Mouse (Mus musculus) cortical plate, adult 2 months (tissue): Measurements from ENCODE around the gene 2310030G06Rik. TPM values are rescaled to one million over a fixed set of nuclear protein-coding genes. Genes with fewer than 3 reads are reported as not detected.

Experiments
- H3K27ac ChIP-seq: fragments of 200-500 bp; 2 replicates; pipeline ENCODE4 v1.5.1; 2012; ENCODE audit warnings: low read length, control low read depth, inconsistent platforms; ENCODE audit not compliant: insufficient read depth
- H3K4me1 ChIP-seq: fragments of 200-500 bp; 2 replicates; pipeline ENCODE4 v1.6.1; 2011; ENCODE audit warnings: low read length; ENCODE audit not compliant: control insufficient read depth, insufficient read depth
- H3K4me3 ChIP-seq: fragments of 200-500 bp; 2 replicates; pipeline ENCODE4 v1.5.1; 2011; ENCODE audit warnings: mild to moderate bottlenecking, low read length, control low read depth; ENCODE audit not compliant: insufficient read depth
- CTCF ChIP-seq: fragments of 200-500 bp; IDR thresholded peaks from 2 replicates; pipeline ENCODE4 v1.5.1; 2011; ENCODE audit warnings: mild to moderate bottlenecking, control low read depth, low read length; ENCODE audit not compliant: insufficient read depth; ENCODE audit errors: extremely low read depth
- POLR2A ChIP-seq: fragments of 200-500 bp; IDR thresholded peaks from 2 replicates; pipeline ENCODE4 v1.6.1; 2011; ENCODE audit warnings: mild to moderate bottlenecking, low read length, control low read depth; ENCODE audit not compliant: insufficient read depth; ENCODE audit errors: extremely low read depth
- polyA plus RNA-seq: library from polyadenylated mRNA; depleted of rRNA; stranded (reverse); fragments of >200 nt; gene quantifications from 2 replicates; pipeline ENCODE4 v1.2.3, GENCODE M21; 2012

Gene 2310030G06Rik
- polyA plus RNA-seq, 1 experiment = 3.7 TPM

DNA sequence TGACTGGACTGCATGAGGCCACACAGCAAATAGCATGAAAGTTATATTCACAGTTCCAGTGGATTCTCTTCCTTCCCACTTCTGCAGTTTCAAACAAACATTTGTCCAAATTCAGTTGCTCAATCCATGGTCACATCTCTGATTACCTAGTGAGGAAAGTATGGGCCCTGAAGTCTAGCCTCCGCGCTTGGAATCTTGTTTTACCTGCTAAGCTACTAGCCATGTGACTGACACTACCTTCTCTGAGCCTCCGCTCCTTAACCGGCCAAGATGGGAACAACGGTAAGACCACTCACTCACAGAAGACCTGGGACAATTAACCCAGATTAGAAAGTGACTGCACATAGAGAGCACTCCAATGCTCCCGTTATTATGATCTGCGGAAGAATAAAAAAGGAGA is 530 bp downstream of the 2310030G06Rik start:
- H3K27ac ChIP-seq = no peak overlapping the region
- H3K4me1 ChIP-seq = no peaks in the 10 kb centered on the region; the same call in 1 of the 2 replicates
- TF ChIP-seq CTCF = no peak
- TF ChIP-seq POLR2A = no peak
- peak overlapping the region; percentile 60 for H3K4me3 ChIP-seq

DNA sequence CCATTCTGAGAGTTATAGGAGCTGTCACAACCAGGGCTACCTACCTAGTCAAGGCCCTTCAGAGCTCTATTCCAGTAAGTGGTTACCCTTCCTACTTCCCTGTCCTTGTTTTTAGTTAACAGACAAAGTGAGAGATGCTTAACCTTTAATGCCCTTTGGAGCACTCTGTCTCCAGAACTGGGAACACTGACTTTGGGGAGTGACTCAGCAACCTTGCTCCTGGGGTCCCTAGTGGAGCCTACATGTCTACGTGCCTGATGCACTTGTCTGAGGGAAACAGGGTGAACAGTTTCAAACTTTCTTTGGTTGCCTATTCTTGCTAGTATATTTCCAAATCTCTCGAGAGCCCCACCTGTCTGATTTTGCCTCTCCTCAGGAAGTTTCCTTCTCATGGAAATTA is 3.6 kb downstream of the 2310030G06Rik start:
- H3K27ac ChIP-seq = no peak overlapping the region
- no peaks in the 10 kb centered on the region; the same call in 1 of the 2 replicates for H3K4me1 ChIP-seq
- TF ChIP-seq CTCF = no peak
- TF ChIP-seq POLR2A = no peak
- H3K4me3 ChIP-seq = no peak overlapping the region

DNA sequence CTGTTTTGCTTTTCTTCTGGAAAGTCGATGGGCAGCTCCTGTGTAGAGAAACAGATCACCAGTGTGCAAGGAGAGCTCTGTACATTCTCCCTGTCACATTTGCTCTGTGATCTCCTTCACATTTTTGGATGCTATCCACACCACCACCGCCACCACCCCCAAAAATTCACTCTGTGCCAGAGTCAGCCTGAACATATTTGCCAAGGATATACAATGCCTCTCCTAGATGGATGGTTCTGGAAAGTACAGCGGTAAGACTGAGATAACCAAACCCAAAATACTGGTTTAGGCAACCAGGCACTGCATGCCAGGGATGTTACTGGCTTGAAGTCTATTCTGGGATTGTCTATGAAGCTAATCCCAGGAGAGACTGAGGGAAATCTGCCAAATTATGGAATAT is 4.1 kb downstream of the 2310030G06Rik start:
- no peak overlapping the region for H3K4me3 ChIP-seq
- H3K4me1 ChIP-seq = no peaks in the 10 kb centered on the region; the same call in 1 of the 2 replicates
- TF ChIP-seq CTCF = no peak
- no peak for TF ChIP-seq POLR2A
- no peak overlapping the region for H3K27ac ChIP-seq

DNA sequence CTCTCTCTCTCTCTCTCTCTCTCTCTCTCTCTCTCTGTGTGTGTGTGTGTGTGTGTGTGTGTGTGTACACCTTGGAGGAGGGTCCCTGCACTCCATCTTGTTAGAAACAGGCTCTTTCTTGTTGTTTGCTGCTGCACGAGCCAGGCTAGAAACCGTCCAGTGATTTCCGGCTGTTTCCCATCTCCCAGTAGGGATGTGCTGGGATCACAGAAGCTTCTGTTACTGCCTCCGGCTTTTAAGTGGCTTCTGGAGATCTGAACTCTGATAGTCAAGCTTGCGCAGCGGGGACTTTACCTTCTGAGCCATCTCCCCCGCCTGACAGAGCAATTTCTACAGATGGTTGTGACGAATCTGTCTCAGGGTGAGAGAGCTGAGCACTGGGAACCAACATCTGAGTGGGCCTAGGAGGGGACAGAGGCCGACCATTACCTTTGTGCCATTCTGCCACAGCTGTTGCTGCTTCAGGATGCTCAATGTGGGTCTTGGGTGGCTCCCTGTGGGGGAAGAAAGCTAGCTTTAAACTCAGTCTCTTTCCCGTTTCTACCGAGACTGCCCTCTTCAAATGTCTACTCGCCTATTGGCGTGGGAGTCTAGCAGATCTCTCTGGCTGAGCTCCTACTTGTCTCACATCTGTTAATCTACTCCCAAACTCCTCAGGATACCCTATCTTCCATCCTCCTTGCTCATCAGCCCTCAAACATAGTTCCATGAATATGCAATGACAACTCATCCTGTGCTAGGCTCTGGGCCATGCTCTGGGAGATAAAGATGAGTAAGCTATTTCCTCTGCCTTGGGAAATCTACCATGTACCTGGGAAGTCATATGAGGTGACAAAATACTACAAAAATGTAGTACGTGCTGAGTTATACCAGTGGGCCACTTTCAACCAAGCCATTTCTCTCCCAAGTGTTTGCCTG is 5.2 kb downstream of the 2310030G06Rik start:
- TF ChIP-seq POLR2A (no peak), CTCF (no peak)
- no peaks in the 10 kb centered on the region; the same call in 1 of the 2 replicates for H3K4me1 ChIP-seq
- no peak overlapping the region for H3K27ac ChIP-seq
- no peak overlapping the region for H3K4me3 ChIP-seq

DNA sequence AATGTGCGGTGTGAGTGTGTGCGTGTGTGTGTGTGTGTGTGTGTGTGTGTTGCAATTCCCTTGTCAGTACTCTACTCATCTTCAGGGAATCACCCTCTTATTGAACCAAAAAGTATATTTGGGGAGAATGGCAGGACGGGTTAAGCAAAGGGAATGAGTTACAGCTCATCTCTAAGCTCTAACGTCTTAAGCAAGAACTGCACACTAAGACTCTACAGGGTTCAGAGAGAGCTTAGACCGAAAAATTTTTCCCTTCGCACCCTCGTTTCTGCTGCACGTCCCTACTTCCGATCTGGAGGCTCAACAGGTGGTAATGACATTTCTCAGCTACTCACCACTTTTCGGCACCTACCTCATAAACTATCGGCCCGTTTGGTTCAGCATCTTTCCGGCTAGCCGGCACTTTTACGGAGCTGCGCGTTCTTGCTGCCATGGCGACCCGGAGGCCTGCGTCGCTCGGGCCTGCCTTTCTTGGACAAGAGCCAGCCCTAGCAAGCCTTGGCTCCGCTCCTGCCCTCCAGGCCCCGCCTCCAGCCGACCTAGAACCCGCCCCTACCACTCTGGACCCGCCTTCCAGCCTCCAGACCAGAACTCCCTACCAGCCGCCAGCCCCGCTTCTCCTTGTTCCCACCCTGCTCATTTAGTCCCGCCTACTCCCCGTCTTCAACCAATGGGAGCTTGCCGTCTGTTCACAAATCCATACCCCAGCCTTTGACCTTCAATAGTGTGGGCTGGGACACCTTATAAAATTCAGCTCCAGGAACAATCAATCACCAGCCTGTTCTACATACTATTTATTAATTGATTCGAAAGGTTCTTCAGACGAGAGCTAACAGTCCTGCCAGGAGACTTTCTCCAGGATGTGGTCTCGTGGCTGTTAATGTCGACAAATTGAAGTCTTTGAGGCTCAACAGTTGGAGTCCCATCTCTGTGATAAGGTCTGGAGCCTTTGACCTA is 7.1 kb downstream of the 2310030G06Rik start, which contains the start of gene Dixdc1:
Dixdc1 (minus strand) TSS at position 604 of the 957 bp plus-strand sequence.
- TF ChIP-seq CTCF = no peak
- no peak for TF ChIP-seq POLR2A
- Histone ChIP-seq H3K4me3 (peak within 1 kb of the TSS; percentile 25), H3K4me1 (no peaks in the 10 kb centered on the region; the same call in 1 of the 2 replicates), H3K27ac (no peak within 1 kb of the TSS)

DNA sequence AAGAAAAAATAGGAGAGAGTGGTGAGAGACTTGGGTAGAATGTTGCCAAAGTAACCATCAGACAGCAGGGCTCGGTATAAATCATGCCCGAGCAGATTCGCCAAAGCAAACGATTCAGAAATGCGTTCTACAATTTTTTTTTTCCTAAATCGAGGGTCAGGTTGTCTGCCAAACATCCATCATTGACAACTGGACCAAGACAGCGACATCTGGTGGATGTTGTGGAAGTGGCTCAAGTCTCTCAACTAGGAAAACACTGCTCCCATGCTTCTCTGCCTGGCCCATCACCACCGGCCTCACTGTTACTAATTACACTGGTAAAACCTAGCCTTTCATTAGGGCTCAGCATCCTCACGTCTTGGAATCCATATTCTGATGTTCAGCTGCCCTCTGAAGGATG is 11.3 kb downstream of the 2310030G06Rik start:
- Histone ChIP-seq H3K4me1 (no peaks in the 10 kb centered on the region), H3K27ac (no peak overlapping the region), H3K4me3 (no peak overlapping the region)
- TF ChIP-seq POLR2A (no peak), CTCF (peak; percentile 79)

DNA sequence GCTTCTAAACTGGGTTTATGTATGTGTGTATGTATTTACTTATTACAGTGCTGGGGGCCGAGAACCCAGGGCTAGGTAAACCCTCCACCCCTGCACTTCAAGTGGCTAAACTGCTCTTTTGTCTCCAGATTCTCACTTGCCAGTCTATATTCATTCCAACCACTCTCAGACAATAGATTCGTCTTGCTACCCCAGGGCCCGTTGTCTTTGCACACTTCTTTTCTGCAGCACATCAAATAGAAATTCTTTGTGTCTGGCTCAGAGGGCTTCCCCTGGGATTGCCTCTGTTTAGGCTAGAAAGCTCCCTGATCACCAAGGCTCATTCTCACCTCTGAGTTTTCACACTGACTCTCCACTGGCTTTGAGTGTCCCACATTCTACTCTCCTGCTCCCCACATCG is 13.8 kb downstream of the 2310030G06Rik start:
- H3K4me1 ChIP-seq = no peaks in the 10 kb centered on the region
- H3K4me3 ChIP-seq = no peak overlapping the region
- no peak overlapping the region for H3K27ac ChIP-seq
- TF ChIP-seq POLR2A (no peak), CTCF (no peak)

DNA sequence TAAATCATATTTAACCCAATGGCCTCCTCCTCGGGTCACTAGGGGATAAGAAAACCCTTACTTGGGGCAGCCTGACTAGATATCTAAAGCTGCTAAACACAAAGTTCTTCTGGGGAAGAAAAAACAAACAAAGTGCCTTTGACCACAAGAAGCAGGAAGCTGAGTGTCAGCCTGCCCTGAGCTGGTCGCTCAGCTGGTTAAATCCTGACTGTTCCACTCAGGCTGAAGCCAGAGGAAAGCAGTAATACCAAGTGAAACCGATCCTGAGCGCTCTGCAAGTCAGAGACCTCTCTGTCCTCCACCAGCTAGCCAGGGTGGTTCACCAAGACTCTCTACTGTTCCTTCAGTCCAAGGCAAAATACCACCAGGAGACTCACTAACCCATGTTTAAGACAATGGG is 16.7 kb downstream of the 2310030G06Rik start:
- no peak for TF ChIP-seq CTCF
- TF ChIP-seq POLR2A = no peak
- no peak overlapping the region for H3K27ac ChIP-seq
- no peaks in the 10 kb centered on the region for H3K4me1 ChIP-seq
- H3K4me3 ChIP-seq = no peak overlapping the region
